ENCODE assay signal across 16 mouse cellular contexts in genomic region chr4:22301148-22301942, GRCm38 (mm10). TPM values are rescaled to one million over a fixed set of nuclear protein-coding genes. Genes with fewer than 3 reads are reported as not detected.
A peak's percentile ranks its signal among the peaks of the same experiment; 100 is the strongest.
DNase-seq lines count a peak whose midpoint lies in the region; ATAC-seq lines count a peak whose summit lies in the region.
"Had no signal": no experiment of that assay in that cellular context is flagged by ENCODE, and none has a peak within 500 bp of the region (broad histone marks: within the 10 kb centered on the region; RNA-seq: fewer than 3 reads in every experiment).

No protein-coding gene starts in this region.

- ATAC-seq in midbrain, embryonic 12.5 days (ENCODE audit: low FRiP score, low read depth): peak; percentile 90
- ATAC-seq in forebrain, embryonic 12.5 days (ENCODE audit: low FRiP score): peak; percentile 89
- ATAC-seq in hindbrain, embryonic 12.5 days (ENCODE audit: low FRiP score): peak; percentile 88
- ATAC-seq: liver, postnatal 0 days had no signal

- no peaks in the 10 kb centered on the region for H3K36me3 ChIP-seq in midbrain, embryonic 12.5 days
- no peaks in the 10 kb centered on the region for H3K36me3 ChIP-seq in midbrain, embryonic 10.5 days
- H3K36me3 ChIP-seq in forebrain, embryonic 12.5 days (replicated peaks): no peaks in the 10 kb centered on the region
- no peaks in the 10 kb centered on the region for H3K36me3 ChIP-seq in hindbrain, embryonic 12.5 days
- H3K36me3 ChIP-seq: heart, embryonic 12.5 days; limb, embryonic 13.5 days had no signal

- no peak overlapping the region for H3K9ac ChIP-seq in midbrain, embryonic 12.5 days (replicated peaks)
- H3K9ac ChIP-seq in forebrain, embryonic 12.5 days: no peak overlapping the region
- no peak overlapping the region for H3K9ac ChIP-seq in hindbrain, embryonic 12.5 days
- H3K9ac ChIP-seq: heart, embryonic 12.5 days; limb, embryonic 13.5 days; liver, postnatal 0 days had no signal

- no peaks in the 10 kb centered on the region for H3K27me3 ChIP-seq in midbrain, embryonic 12.5 days
- no peaks in the 10 kb centered on the region for H3K27me3 ChIP-seq in midbrain, embryonic 10.5 days (ENCODE audit: low read depth, poor library complexity, severe bottlenecking)
- no peaks in the 10 kb centered on the region for H3K27me3 ChIP-seq in forebrain, embryonic 12.5 days
- no peaks in the 10 kb centered on the region for H3K27me3 ChIP-seq in hindbrain, embryonic 12.5 days
- H3K27me3 ChIP-seq: heart, embryonic 12.5 days; limb, embryonic 13.5 days had no signal

- 0 out of 2 replicates have a peak overlapping the region, but pooled peaks have one; percentile 20 for H3K27ac ChIP-seq in midbrain, embryonic 12.5 days (replicated peaks)
- H3K27ac ChIP-seq in midbrain, embryonic 10.5 days (replicated peaks): no peak overlapping the region
- no peak overlapping the region for H3K27ac ChIP-seq in forebrain, embryonic 12.5 days
- no peak overlapping the region for H3K27ac ChIP-seq in hindbrain, embryonic 12.5 days
- H3K27ac ChIP-seq: left cerebral cortex, adult 2 months; limb, embryonic 13.5 days had no signal

- no peak overlapping the region for H3K4me3 ChIP-seq in midbrain, embryonic 12.5 days
- no peak overlapping the region for H3K4me3 ChIP-seq in midbrain, embryonic 10.5 days
- H3K4me3 ChIP-seq in forebrain, embryonic 12.5 days (replicated peaks): no peak overlapping the region
- no peak overlapping the region for H3K4me3 ChIP-seq in hindbrain, embryonic 12.5 days
- H3K4me3 ChIP-seq: heart, embryonic 12.5 days; left cerebral cortex, adult 2 months; limb, embryonic 13.5 days had no signal

- WGBS in midbrain, embryonic 12.5 days: 58% methylated on average over 9 of the region's 9 CpGs
- WGBS in midbrain, embryonic 10.5 days: 72% methylated on average over 9 of the region's 9 CpGs
- 43% methylated on average over 9 of the region's 9 CpGs for WGBS in forebrain, embryonic 12.5 days
- WGBS in hindbrain, embryonic 12.5 days: 56% methylated on average over 9 of the region's 9 CpGs

- H3K4me1 ChIP-seq in midbrain, embryonic 12.5 days: peaks cover 12% of the 10 kb centered on the region; the same call in 1 of the 2 replicates
- peaks cover 7% of the 10 kb centered on the region for H3K4me1 ChIP-seq in midbrain, embryonic 10.5 days
- H3K4me1 ChIP-seq in forebrain, embryonic 12.5 days: peaks cover 10% of the 10 kb centered on the region
- H3K4me1 ChIP-seq in hindbrain, embryonic 12.5 days: peaks cover 3% of the 10 kb centered on the region; the same call in 1 of the 2 replicates
- H3K4me1 ChIP-seq: heart, embryonic 12.5 days; limb, embryonic 13.5 days had no signal

- 0 out of 2 replicates have a peak overlapping the region, but pooled peaks have one; percentile 7 for H3K4me2 ChIP-seq in midbrain, embryonic 12.5 days (replicated peaks)
- 0 out of 2 replicates have a peak overlapping the region, but pooled peaks have one; percentile 15 for H3K4me2 ChIP-seq in forebrain, embryonic 12.5 days
- no peak overlapping the region for H3K4me2 ChIP-seq in hindbrain, embryonic 12.5 days (replicated peaks)
- H3K4me2 ChIP-seq: heart, embryonic 12.5 days; limb, embryonic 13.5 days had no signal

- H3K9me3 ChIP-seq in midbrain, embryonic 12.5 days: 0 out of 2 replicates have a peak, but pooled peaks cover 9% of the 10 kb centered on the region
- peaks cover 11% of the 10 kb centered on the region; the same call in 1 of the 2 replicates for H3K9me3 ChIP-seq in midbrain, embryonic 10.5 days (replicated peaks)
- 0 out of 2 replicates have a peak, but pooled peaks cover 4% of the 10 kb centered on the region for H3K9me3 ChIP-seq in forebrain, embryonic 12.5 days
- H3K9me3 ChIP-seq in hindbrain, embryonic 12.5 days (replicated peaks): no peaks in the 10 kb centered on the region; the same call in 1 of the 2 replicates

- DNase-seq in midbrain, embryonic 10.5 days (ENCODE audit: low spot score): no peak
- DNase-seq in retina, embryonic 14.5 days (ENCODE audit: low spot score): peak; percentile 71
- no peak for DNase-seq in lung, postnatal 4 days
- DNase-seq in urinary bladder, postnatal 10 days (ENCODE audit: low spot score): no peak
- DNase-seq: cerebellum, adult 2 months; gastrocnemius, postnatal 14 days; kidney, adult 18-20 months; kidney, postnatal 4 days; liver, postnatal 0 days; lung, postnatal 36 days had no signal

RNA-seq across cellular contexts. Expression of gene Fbxl4, which starts 56.0 kb away (rescaled TPM):
- 11.6 and 11.9 TPM in 2 replicates for polyA plus RNA-seq in midbrain, embryonic 12.5 days (2016; fragmentation: Nextera tagmentation; extraction: Ambion mirVana)
- polyA plus RNA-seq in midbrain, embryonic 10.5 days (2016; fragmentation: Nextera tagmentation; extraction: Ambion mirVana): 6.2 and 8.6 TPM in 2 replicates
- polyA plus RNA-seq in forebrain, embryonic 12.5 days (2016; fragmentation: Nextera tagmentation; extraction: Ambion mirVana): 9.2 and 9.5 TPM in 2 replicates
- 10.1 and 10.3 TPM in 2 replicates for polyA plus RNA-seq in hindbrain, embryonic 12.5 days (2016; fragmentation: Nextera tagmentation; extraction: Ambion mirVana)
